Mouse (Mus musculus): ENCODE measurements around the gene Ssx2ip. TPM values are rescaled to one million over a fixed set of nuclear protein-coding genes. Genes with fewer than 3 reads are reported as not detected.

The Ssx2ip gene
- polyA plus RNA-seq, 1 experiment from 2014 or later: 18.0 TPM

DNA sequence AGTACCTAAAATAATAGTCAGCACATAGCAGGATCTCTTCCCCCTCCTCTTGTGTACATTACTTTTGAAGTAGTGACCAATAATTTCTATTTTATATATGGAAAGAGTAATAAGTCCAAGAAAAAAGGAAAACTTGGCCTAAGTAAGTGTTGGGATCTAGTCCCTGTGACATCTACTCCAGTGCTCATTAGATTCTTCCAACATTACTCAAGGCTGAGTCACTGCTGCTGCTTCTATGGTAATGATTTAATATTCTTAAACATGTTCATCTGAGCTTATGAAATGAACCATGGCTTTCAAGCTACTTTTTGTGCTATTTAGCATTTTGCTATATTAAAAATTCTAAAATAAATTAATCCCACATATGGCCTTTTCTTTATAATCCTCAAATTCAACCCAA, 69.3 kb downstream of the Ssx2ip start:
- no peak for ATAC-seq (ENCODE audit: low FRiP score, low read depth)
- H3K4me2 ChIP-seq: no peak overlapping the region
- H3K36me3 ChIP-seq: no peaks in the 10 kb centered on the region
- no peaks in the 10 kb centered on the region for H3K27me3 ChIP-seq
- no peak overlapping the region for H3K9ac ChIP-seq
- no peak overlapping the region for H3K27ac ChIP-seq (replicated peaks)
- no peaks in the 10 kb centered on the region for H3K4me1 ChIP-seq (replicated peaks)
- no peak overlapping the region for H3K4me3 ChIP-seq
- H3K9me3 ChIP-seq: no peaks in the 10 kb centered on the region

DNA sequence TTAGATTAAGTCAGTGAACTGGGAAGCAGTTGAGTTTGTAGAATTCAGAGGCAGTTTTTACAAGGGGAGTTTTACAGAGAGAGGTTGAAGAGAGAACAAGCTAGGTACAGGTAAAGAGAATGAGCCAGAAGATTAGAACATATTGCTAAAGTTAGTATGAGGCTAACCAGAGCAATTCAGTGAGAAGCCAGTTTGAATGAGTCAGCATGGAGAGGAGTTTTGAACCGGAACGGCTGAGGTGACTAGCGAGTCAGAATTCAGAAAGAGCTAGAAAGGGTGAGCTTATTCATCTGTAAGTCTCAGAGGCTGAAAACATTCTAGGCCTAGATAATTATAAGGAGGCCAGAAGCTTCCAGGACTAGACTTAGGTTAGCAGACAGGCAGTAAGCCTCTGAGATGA, 70.0 kb downstream of the Ssx2ip start:
- ATAC-seq (ENCODE audit: low FRiP score, low read depth): no peak
- WGBS: 94% methylated on average over 3 of the region's 3 CpGs
- H3K4me3 ChIP-seq: no peak overlapping the region
- H3K4me1 ChIP-seq (replicated peaks): no peaks in the 10 kb centered on the region
- no peak overlapping the region for H3K27ac ChIP-seq (replicated peaks)
- no peaks in the 10 kb centered on the region for H3K36me3 ChIP-seq
- no peaks in the 10 kb centered on the region for H3K27me3 ChIP-seq
- no peaks in the 10 kb centered on the region for H3K9me3 ChIP-seq
- no peak overlapping the region for H3K9ac ChIP-seq
- H3K4me2 ChIP-seq: no peak overlapping the region

DNA sequence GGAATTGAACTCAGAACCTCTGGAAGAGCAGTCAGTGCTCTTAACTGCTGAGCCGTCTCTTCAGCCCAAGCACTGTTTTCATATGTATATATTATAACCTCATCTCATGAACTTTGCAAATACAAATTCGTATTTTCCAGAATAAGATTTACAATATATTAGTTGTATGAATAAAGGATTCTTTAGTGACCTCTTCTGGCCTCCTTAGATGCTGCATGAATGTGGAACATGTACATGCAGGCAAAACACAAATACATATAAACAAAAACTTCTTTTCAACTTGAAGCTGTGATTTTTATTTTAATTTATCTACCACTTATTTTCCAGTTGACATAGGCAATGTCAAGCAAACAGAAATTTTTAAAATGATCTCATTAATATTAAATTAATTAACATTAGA, 77.6 kb downstream of the Ssx2ip start:
- ATAC-seq (ENCODE audit: low FRiP score, low read depth): no peak
- Histone ChIP-seq H3K36me3 (no peaks in the 10 kb centered on the region), H3K9ac (no peak overlapping the region), H3K9me3 (no peaks in the 10 kb centered on the region), H3K4me2 (no peak overlapping the region), H3K4me3 (no peak overlapping the region), H3K4me1 (replicated peaks) (no peaks in the 10 kb centered on the region), H3K27ac (replicated peaks) (no peak overlapping the region), H3K27me3 (no peaks in the 10 kb centered on the region)
- 73% methylated on average over 2 of the region's 2 CpGs for WGBS

DNA sequence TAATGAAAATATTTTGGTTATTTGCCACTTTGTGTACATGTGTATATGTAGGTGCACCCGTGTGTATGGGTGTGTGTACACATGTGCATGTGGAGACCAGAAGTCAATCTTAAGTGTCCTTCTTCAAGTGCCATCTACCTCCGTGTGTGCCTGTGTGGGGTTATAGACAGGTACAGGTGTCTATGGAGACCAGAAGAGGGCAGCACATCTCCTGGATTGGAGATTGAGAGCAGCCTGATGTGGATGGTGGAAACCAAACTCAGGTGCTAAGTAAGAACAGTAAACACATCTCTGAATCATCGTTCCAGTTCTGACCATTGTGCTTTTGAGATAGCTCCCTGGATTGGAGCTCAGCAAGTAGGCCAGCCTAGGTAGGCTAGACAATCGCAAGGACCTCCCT, 82.0 kb downstream of the Ssx2ip start:
- Histone ChIP-seq H3K36me3 (no peaks in the 10 kb centered on the region), H3K9me3 (no peaks in the 10 kb centered on the region), H3K9ac (no peak overlapping the region), H3K4me1 (replicated peaks) (no peaks in the 10 kb centered on the region), H3K27me3 (no peaks in the 10 kb centered on the region), H3K4me3 (no peak overlapping the region), H3K27ac (replicated peaks) (no peak overlapping the region), H3K4me2 (no peak overlapping the region)
- ATAC-seq (ENCODE audit: low FRiP score, low read depth): no peak
- 92% methylated on average over 4 of the region's 4 CpGs for WGBS

Small RNA genes within 50 kb of the gene (microRNA-seq; reads per million reads assigned to microRNA genes)
- not detected for gene Gm22901

Other genes with a start within 250 kb of the Ssx2ip start
- gene Lpar3, start 183.7 kb upstream of the Ssx2ip start, polyA plus RNA-seq (2015; fragmentation: Nextera tagmentation; extraction: Ambion mirVana): 0.49 TPM in 2 replicates
- gene Ctbs, start 45.2 kb downstream of the Ssx2ip start, polyA plus RNA-seq (2015; fragmentation: Nextera tagmentation; extraction: Ambion mirVana): 5.2 and 5.8 TPM in 2 replicates
- 5.4 and 5.6 TPM in 2 replicates for gene Spata1, start 95.1 kb downstream of the Ssx2ip start, polyA plus RNA-seq (2015; fragmentation: Nextera tagmentation; extraction: Ambion mirVana)
- 372 and 431 TPM in 2 replicates for gene Gng5, start 95.2 kb downstream of the Ssx2ip start, polyA plus RNA-seq (2015; fragmentation: Nextera tagmentation; extraction: Ambion mirVana)
- gene Rpf1, start 116.8 kb downstream of the Ssx2ip start, polyA plus RNA-seq (2015; fragmentation: Nextera tagmentation; extraction: Ambion mirVana): 37.0 and 37.6 TPM in 2 replicates
- gene Uox, start 165.8 kb downstream of the Ssx2ip start, polyA plus RNA-seq (2015; fragmentation: Nextera tagmentation; extraction: Ambion mirVana): 0.14 and 0.18 TPM in 2 replicates
- not detected in 2 replicates for gene Dnase2b, start 211.0 kb downstream of the Ssx2ip start, polyA plus RNA-seq (2015; fragmentation: Nextera tagmentation; extraction: Ambion mirVana)
- not detected in 2 replicates for gene 4930503B20Rik, start 246.7 kb downstream of the Ssx2ip start, polyA plus RNA-seq (2015; fragmentation: Nextera tagmentation; extraction: Ambion mirVana)